Mouse (Mus musculus): ENCODE data around the gene Aqp11.

The Aqp11 gene

DNA sequence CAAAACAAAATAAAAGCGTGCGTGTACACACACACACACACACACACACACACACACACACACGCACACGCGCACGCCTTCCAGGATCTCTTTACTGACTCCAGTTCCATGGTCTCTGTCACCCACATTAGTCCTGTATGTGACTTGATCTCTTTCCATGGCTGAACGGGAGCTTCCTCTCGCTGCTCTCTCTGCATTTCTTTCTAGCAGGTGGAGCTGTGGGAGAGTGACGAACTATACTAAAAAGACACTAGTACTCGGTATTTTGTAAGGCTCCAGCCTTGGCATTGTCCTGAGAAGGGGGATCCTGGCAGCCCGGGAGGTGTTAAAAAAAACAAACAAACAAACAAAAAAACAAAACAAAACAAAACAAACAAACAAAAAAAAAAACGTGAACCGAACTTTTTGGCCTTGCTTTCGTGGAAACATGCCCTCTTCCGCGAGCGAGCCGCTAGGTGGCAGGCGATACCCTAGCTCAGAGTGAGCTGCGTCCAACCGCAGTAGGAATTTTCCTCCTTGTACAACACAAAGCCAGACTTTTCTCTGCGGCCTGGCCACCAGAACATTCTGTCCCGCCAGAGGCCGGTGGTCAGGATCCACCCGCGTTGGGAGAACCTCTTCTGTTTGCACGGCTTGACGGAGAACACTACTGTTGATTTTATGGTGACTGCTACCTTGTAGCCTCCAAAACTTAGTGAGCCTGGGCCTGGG lies 9.9 kb upstream of the Aqp11 start:
- peak; percentile 79 to 89 for DNase-seq (ENCODE audit: low spot score in 2 of 2)

DNA sequence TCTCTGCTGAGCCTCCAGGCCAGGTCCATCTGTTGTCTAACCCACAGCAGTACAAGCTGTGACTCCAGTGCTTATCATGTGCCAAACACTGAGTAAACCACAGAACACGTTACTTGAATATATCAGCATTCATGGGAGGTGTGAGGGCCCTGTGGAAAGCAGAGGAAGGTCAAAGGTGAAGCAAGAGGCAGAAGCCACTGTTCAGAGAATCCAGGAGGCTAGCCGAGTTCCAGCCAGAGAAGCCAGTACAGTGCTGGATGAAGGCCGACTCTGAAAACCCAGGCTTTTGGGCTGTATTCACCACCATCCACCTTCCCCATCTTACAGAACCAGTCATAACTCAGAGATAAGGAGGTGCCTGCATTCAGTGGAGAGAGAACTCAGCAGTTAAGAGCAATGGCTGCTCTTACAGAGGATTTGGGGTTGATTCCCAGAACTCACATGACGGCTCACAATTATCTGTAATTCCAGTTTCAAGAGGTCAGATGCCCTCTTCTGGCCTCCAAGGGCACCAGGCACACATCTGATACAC lies 9.2 kb upstream of the Aqp11 start:
- no peak for DNase-seq (ENCODE audit: low spot score in 2 of 2)

DNA sequence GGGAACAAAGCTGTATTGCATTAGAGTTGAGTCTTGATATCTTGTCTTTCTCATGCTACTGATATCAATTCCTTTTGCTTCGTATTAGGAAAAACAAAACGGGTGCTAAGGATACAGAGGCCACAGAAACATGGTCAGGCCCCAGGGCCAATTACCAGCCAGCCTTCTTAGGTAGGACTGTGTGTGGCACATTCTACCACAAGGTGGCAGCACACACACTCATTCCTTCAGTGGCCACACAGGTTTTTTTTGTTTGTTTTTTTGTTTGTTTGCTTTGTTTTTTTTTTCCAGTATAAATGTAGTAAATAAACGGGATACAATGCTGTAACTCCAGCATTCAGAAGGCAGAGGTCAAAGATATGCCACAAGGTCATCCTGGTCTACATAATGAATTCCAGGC lies 7.2 kb upstream of the Aqp11 start:
- peak; percentile 48 to 82 for DNase-seq (ENCODE audit: low spot score in 2 of 2)

DNA sequence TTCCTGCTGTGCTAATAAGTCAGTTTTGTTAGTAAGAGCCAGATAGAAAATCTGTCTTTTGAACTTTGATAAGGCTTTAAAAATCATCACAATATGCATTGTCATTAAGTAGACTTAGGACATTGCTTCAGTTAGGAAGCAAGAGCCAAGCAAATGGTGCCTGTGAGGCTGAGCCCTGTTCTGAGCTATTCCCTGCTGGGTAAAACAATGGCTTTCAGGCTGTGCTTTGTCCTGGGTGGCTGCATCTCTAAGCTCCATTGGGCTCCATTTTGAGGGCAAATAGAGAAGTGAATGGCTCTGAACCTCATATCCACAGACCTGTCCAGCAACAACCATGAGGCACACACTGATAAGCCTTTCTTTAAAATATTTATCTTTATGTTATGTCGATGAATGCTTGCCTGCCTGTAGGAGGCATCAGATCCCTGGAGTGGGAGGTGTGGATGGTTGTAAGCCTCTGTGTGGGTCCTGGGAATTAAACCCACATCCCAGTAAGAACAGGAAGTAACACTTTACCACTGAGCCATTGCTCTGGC lies 3.7 kb upstream of the Aqp11 start:
- DNase-seq (ENCODE audit: low spot score in 2 of 2): no peak

DNA sequence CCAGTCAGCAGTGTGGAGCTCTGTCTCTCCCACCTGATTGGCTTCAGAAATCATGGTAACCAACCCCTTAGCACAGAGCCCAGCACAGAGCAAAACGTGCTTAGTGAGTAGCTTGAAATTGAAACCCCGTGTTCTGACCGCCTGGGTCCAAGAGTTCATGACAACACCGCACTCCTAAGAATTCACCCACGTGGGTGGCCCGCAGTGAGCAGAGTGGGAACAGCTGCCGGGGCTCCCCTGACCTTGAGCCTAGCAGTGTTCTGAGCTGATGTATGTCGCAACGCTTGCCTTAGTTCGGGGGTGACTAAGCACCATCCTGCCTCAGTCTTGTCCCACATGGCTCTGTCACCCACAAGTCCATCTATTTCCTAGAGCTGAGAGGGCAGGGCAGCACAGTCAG lies 2.9 kb upstream of the Aqp11 start:
- no peak for DNase-seq (ENCODE audit: low spot score in 2 of 2)

DNA sequence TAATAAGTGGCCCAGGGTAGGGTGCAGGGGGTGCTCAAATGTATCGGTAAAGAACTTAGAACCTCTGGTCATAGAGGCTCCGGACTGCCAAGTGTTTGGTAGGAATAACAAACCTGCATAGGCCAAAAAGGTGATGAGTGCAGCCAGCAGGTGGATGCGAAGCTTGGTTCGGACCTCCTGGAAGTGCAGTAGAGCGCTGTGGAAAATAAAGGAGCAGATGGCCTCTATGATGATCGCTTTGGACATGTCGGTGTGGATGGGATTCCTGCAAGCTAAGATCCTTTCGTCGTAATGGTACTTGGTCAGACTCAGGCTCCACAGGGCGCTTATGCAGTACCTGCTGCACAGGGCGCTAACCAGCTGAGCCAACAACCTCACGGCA lies 842 bp downstream of the Aqp11 start:
- DNase-seq (ENCODE audit: low spot score in 2 of 2): no peak

DNA sequence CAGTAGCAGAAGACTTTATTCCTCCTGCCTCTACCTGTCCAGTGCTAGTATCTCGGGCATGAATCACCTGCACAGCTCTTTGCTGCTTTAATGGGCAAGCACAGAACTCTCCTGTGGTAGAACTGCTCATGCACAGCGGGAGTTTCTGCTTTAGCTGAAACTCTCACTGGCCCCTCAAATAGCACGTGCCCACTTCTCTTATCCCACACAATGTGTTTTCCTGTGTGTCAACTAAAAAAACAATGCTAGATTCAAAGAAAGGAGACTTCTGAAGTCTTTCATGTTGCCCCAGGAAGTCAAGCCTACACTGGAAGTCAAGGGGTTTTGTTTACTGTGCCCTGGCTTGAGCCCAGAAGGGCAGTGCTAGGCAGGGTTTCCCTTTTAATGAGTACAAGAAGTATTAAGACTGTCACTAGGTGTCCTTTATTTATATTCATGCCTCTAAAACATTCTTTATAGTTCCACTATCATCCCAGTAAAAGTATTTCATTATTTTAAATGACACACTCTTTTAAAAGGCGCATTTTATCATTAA lies 2.1 kb downstream of the Aqp11 start:
- no peak for DNase-seq (ENCODE audit: low spot score in 2 of 2)

DNA sequence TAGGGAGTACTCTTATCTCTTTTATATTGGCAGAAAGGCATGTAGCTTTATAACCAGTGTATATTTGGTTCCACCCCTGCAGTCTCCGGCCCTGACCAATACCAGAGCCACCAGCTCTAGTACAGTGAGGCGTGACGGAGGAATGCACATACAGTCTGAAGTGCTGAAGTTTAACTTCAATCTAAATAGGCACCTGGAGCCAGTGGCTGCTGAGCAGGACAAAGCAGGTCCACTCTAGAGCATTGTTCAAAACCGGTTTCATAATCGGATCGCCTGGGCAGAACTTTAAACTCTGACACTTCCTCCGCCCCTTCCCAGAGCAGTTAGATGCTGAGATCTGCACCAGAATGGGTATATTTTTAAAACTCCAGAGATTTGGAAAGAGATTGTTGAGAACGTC lies 3.1 kb downstream of the Aqp11 start:
- no peak for DNase-seq (ENCODE audit: low spot score in 2 of 2)

DNA sequence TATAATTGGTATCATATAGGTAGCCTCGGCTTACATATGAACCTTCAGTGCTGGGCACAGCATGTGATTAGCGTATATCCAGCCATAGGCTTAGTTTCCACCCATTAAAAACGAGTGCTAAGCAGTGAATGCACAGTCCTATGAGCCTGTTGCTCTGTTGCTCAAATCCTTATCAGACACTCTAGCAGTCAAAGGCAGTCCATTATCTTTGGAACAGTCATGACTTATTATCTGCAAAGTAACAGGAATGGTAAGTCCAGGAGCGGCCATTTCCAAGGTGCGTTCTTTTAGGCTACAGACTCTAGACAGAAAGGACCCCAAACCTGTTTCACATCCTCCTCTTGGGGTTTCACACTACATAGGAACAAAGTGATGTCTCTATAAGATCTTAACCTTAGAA lies 4.5 kb downstream of the Aqp11 start:
- DNase-seq (ENCODE audit: low spot score in 2 of 2): no peak

DNA sequence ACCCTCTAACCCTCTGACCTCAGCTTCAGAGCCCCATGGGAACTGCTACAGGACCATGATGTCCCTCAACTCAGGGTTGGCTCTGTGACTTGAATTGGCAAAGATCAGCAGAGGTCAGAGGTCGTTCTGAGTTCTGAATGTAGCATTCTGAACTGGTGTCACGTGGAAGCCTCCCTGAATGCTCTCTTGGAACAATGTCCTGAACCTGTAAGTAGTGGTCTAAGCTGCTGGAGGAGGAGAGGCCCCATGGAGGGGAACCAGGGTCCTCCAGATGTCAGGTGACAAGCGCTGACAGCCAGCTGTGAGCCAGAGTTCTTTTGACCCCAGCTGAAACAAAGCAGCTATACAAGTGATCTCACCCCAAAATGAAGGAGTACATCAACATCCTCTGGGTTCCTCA lies 7.7 kb downstream of the Aqp11 start:
- no peak for DNase-seq (ENCODE audit: low spot score in 2 of 2)

DNA sequence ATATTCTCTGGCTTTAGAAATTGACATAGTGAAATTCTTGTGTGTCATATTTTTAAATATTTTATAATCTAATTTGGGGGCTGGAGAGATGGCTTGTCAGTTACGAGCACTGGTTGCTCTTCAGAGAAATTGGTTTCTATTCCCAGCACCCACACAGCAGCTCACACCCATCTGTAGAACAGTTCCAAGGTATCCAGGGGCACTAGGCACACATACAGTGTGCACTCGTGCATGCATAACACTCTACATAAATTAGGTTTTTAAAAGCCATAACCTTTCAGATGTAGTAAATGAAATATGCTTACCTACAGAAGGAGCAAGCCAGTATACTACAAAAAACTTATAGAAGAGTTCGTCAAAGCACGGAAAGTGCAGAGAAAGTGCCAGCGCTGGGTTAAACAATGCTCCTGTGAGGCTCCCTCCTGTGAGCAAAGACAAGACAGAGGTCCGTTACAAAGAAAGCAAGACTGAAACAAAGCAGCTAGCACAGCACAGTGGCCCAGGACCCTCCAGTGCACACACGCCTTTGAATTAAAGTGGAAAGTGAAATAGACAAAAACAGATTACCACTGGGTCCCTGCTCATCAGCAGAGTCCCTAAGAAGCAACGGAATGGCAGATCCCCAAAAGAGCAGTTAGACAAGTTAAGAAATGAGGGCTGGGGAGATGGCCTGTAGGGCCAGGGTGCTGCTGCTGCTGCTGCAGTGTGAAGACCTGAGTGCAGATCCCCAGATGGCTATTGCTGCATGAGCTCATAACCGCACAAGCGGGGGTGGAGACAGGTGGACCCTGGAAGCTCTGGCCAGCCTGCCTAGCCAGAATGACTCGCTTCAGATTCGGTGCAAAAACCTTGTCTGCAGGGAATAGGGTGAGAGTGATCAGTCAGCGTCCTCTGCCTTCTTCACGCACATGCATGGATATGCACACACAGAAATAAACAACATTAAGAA lies 9.1 kb downstream of the Aqp11 start:
- no peak for DNase-seq (ENCODE audit: low spot score in 2 of 2)

DNA sequence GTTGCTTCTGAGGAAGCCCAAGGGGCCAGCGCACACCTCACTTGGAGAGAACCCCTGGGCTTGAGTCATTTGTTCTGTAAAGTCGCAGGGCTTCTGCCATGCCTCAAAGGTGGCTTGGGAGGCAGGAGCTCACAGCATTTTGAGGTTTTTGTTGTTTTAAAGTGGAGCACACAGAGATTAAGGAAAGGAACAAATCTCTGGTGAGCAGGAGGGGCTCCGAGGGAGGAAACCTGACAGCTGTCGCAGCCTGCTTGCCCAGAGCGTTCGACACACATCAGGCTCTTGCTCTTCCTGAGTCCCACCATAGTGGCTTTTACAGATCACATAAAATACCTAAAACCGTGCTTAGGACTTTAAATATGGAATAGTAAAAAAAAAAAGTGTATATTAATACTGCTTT lies 11.3 kb downstream of the Aqp11 start:
- no peak for DNase-seq (ENCODE audit: low spot score in 2 of 2)

DNA sequence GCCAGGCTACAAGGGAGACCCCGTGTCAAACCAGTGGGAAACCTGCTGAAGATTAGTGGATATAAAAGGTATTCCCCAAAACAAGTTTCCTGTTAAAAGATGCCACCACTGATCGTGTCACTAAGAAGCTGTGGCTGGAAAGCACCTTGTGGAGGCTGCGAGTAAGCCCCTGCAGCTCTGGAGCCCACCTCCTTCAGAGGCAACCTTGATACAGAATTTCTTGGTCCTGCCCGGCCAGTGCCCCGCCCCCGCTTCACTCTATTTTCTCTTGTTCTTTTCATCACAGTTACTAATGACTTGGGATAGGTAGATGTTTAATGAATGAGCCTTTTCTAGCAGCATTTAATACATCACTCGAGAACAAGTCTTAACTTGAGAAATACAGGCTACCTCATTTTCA lies 12.0 kb downstream of the Aqp11 start:
- no peak for DNase-seq (ENCODE audit: low spot score in 2 of 2)

DNA sequence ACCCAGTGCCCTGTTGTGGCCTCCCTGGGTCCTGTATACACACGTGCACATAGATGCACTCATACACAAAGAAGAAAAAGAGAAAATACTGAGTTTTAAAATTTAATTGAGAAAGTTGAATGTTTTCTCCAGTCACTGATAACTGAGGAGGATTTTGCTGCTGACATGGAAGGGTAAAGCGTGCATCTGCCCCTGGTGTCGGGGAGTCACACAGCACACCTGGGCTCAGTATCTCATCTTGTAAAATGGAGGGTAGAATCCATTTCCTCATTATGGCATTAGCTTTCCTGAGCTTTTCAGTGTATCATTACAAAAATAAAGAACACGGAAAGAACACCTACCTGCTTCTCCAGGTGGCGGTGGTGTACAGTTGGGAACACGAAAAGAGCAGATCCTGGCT lies 12.7 kb downstream of the Aqp11 start:
- DNase-seq (ENCODE audit: low spot score in 2 of 2): no peak

DNA sequence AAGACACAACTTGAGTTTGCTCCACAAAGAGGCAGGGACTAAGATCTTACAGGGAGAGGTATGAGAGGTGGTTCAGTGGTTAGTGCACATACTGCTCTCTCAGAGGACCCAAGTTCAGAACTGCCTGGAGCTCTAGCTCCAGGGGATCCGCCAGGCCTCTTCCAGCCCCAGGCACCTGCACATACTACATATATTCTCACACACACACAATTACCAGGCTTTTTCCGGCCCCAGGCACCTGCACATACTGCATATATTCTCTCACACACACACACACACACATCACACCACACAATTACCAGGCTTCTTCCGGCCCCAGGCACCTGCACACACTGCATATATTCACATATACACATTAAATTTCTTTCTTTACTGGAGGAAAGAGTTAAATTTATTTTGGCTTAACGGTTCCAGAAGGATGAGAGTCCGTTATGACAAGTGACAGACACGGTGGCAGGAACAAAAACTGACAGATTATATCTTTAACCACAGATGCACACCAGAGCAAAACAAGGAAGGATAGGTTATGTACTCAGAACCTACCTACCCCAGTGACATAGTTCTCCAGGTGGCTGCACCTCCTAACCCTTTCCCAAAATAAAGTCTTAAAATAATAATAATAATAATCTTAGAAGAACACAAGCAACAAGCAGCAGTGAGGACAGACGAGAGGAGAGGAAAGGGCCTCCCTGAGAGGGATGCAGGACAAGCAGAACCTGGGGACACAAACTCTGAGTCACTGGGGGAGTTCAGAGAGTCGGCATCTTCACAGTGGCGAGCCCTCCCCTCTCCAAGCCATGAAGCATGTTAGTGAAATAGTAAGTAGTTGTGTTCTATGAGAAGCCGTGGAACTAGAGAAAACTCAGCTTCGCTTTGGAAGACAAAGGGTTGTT lies 14.2 kb downstream of the Aqp11 start:
- no peak for DNase-seq (ENCODE audit: low spot score in 2 of 2)

DNA sequence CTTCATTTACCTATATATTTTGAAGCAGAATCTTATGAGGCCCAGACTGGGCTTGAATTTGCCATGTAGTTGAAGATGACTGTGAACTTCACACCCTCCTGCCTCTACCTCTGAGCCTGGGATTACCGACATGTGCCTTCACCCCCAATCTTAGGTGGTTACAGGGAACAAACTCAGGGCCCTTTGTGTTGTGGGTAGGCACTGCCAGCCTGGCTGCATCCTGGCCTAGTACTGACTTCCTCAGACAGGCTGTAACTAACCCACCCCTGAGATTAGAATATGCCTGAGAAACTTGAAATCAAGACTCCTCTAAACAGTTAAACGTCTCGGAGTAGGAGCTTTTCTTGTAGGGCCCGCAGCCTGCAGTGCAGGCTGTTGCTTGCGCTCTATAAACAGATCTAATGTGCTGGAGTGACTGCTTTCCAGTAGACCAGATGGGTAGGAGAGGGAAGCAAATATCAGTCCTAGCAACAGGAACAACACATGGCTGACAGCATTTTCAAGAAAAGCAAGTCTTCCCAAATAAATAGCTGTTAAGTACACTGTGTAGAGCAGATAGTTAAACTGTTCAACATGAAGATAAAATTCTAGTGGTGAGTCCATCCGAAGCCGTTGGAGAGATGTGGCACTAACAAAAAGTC lies 15.7 kb downstream of the Aqp11 start:
- DNase-seq (ENCODE audit: low spot score in 2 of 2): no peak

DNA sequence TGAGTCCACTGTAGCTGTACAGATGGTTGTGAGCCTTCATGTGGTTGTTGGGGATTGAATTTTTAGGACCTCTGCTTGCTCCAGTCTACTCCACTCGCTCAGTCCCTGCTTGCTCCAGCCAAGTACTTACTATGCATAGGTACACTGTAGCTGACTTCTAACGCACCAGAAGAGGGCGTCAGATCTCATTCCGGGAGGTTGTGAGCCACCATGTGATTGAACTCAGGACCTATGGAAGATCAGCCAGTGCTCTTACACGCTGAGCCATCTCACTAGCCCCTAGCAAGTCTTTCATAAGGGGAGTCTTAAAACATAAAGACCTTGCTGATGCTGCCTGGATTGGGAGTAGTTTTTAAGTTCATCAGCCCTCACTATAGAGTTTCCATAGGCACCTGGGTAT lies 18.0 kb downstream of the Aqp11 start:
- no peak for DNase-seq (ENCODE audit: low spot score in 2 of 2)

DNA sequence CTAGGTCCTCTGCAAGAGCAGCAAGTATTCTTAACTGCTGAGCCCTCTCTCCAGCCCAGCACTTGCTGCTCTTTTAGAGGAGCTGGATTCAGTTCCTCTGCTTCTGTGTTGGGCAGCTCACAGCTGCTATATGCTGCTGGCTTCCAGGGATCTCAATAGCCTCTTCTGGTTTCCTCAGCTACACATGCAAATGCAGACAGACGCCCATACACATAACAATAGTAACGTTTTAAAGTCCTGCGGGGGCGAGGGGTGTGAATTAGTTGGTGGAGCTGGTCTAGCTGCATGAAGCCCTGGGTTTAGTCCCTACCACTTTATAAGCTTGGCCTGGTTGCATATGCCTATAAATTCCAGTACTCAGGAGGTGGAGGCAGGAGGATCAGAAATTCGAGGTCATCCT lies 19.0 kb downstream of the Aqp11 start:
- DNase-seq (ENCODE audit: low spot score in 2 of 2): no peak

DNA sequence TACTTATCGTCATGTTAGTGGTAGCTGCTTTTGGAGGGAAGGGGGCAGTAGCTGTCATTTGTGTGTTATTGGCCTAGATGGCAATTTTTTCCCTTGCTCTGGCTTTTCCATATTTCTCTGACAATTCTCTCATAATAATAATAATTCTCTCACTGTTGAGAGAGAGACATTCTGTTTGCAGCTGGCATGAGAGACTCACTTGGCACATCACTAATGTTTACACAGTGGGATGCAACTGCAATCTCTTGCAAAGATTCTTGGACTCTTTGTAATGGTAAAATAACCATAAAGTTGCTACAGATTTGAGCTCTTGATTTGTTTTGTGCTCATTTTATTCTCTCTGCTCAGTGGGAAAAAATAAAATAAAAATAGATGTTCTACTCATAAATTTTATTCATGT lies 20.8 kb downstream of the Aqp11 start:
- DNase-seq (ENCODE audit: low spot score in 2 of 2): no peak

DNA sequence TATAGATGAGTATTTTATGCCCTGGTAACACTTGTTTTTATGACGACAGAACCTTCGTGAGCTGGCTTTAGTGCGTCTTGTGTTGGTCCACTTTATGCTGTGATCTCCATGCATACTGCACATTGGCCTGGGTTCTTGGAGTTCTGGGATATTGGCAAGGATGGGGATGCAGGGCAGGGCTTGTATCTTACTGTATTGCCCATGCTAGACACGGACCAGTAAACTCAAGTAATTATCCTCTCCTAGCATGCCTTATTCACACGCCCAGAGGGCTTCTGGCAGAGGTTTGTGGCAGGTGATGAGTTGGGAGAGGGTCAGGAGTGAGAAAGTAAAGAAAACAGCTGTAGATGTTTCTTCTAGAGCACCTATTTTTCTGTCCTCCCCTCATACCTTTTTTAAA lies 23.4 kb downstream of the Aqp11 start:
- DNase-seq (ENCODE audit: low spot score in 2 of 2): no peak

DNA sequence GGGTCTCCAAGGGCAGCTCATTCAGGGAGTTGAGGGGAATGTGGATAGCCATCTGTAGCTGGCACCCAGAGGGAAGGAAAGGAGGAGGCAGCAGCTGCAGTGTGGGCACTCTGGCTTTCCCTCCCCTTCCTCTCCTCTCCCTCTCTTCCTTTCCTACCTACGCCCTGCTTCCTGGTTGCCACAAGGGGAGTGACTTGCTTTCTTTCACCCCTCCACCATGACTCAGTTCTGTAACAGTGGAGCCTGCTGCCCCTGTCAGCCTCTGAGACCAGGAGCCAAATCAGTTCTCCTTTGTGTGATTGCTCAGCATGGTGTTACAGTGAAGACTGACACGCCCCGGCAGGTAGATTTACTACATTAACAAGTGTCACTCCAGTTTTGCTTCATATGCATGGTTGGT lies 28.9 kb downstream of the Aqp11 start:
- no peak for DNase-seq (ENCODE audit: low spot score in 2 of 2)
